Mouse (Mus musculus) liver, adult 2 months (tissue): ENCODE data around the gene Tbl1x. TPM values are rescaled to one million over a fixed set of nuclear protein-coding genes. Genes with fewer than 3 reads are reported as not detected.

Experiments
- DNase-seq: peaks from one replicate; pipeline ENCODE4 v3.0.0-alpha.2; 2011; ENCODE audit warnings: low read depth, low spot score; ENCODE audit errors: extremely low read depth
- H3K27ac ChIP-seq: fragments of 200-500 bp; replicated peaks from 2 replicates; pipeline ENCODE4 v1.5.1; 2012; ENCODE audit warnings: low read depth, mild to moderate bottlenecking, control low read depth, inconsistent platforms, low read length; ENCODE audit not compliant: insufficient read depth
- H3K27me3 ChIP-seq: fragments of 200-500 bp; 2 replicates; pipeline ENCODE4 v1.6.1; 2012; ENCODE audit warnings: mild to moderate bottlenecking, moderate library complexity, low read length, inconsistent platforms; ENCODE audit not compliant: control insufficient read depth, insufficient read depth
- H3K36me3 ChIP-seq: fragments of 200-500 bp; 2 replicates; pipeline ENCODE4 v1.6.1; 2012; ENCODE audit warnings: low read length, inconsistent platforms; ENCODE audit not compliant: control insufficient read depth, insufficient read depth
- H3K4me1 ChIP-seq: fragments of 200-500 bp; 2 replicates; pipeline ENCODE4 v1.6.1; 2011; ENCODE audit warnings: low read length; ENCODE audit not compliant: control insufficient read depth, insufficient read depth
- H3K4me3 ChIP-seq: fragments of 200-500 bp; 2 replicates; pipeline ENCODE4 v1.5.1; 2011; ENCODE audit warnings: low read depth, mild to moderate bottlenecking, control low read depth, low read length, moderate library complexity; ENCODE audit not compliant: insufficient read depth
- H3K79me2 ChIP-seq: fragments of 200-500 bp; 2 replicates; pipeline ENCODE4 v1.6.1; 2012; ENCODE audit warnings: inconsistent platforms, mild to moderate bottlenecking, low read length, moderate library complexity; ENCODE audit not compliant: control insufficient read depth, insufficient read depth
- H3K9ac ChIP-seq: fragments of 200-500 bp; 2 replicates; pipeline ENCODE4 v1.6.1; 2012; ENCODE audit warnings: low read depth, mild to moderate bottlenecking, control low read depth, inconsistent platforms, low read length
- CTCF ChIP-seq: fragments of 200-500 bp; IDR thresholded peaks from 2 replicates; pipeline ENCODE4 v1.5.1; 2011; ENCODE audit warnings: low read depth, low read length, control low read depth
- POLR2A ChIP-seq: fragments of 200-500 bp; IDR thresholded peaks from 2 replicates; pipeline ENCODE4 v1.6.1; 2011; ENCODE audit warnings: low read length, control low read depth; ENCODE audit not compliant: insufficient read depth; ENCODE audit errors: extremely low read depth
- WGBS: fragments of 180-500 bp; shearing (Covaris S2); methylation state at CpG from one replicate; pipeline ENCODE4 v1.1.7; 2018; 5-methylcytosine and 5-hydroxymethylcytosine counted together
- polyA plus RNA-seq: library from polyadenylated mRNA; depleted of rRNA; stranded (reverse); fragments of >200 nt; gene quantifications from 2 replicates; pipeline ENCODE4 v1.2.3, GENCODE M21; 2012
- total RNA-seq: library from RNA; depleted of rRNA; stranded (reverse); fragments of >200 nt; gene quantifications from 2 replicates; pipeline ENCODE4 v1.2.3, GENCODE M21; 2014

The Tbl1x gene
- total and polyA plus RNA-seq, 2 experiments: 10.2 to 16.2 TPM

DNA sequence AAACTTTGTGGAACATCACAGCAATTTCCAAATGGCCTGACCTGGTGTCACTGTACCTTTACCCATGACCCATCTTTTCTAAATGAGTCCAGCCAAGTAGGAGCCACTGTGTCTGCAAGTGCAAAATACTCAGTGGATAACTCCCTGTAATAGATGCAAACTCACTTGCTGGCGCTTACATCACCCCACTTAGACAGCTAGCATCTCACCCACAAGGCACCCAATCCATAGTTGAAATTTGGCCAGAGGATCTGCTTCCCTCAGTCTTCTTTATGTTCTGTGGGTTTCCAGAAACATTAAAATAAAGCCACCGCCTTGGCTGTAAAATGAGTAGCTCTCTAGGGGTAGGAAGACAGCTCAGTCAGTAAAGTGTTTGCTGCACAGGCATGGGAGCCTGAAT, 33.3 kb upstream of the Tbl1x start:
- Histone ChIP-seq H3K4me3 (no peak overlapping the region), H3K36me3 (no peaks in the 10 kb centered on the region), H3K9ac (no peak overlapping the region), H3K27ac (no peak overlapping the region), H3K27me3 (no peaks in the 10 kb centered on the region), H3K4me1 (peaks cover 3% of the 10 kb centered on the region; the same call in 1 of the 2 replicates), H3K79me2 (no peaks in the 10 kb centered on the region)
- peak; percentile 62 for DNase-seq
- 59% methylated on average over 2 of the region's 2 CpGs for WGBS
- TF ChIP-seq CTCF: no peak
- no peak for TF ChIP-seq POLR2A

DNA sequence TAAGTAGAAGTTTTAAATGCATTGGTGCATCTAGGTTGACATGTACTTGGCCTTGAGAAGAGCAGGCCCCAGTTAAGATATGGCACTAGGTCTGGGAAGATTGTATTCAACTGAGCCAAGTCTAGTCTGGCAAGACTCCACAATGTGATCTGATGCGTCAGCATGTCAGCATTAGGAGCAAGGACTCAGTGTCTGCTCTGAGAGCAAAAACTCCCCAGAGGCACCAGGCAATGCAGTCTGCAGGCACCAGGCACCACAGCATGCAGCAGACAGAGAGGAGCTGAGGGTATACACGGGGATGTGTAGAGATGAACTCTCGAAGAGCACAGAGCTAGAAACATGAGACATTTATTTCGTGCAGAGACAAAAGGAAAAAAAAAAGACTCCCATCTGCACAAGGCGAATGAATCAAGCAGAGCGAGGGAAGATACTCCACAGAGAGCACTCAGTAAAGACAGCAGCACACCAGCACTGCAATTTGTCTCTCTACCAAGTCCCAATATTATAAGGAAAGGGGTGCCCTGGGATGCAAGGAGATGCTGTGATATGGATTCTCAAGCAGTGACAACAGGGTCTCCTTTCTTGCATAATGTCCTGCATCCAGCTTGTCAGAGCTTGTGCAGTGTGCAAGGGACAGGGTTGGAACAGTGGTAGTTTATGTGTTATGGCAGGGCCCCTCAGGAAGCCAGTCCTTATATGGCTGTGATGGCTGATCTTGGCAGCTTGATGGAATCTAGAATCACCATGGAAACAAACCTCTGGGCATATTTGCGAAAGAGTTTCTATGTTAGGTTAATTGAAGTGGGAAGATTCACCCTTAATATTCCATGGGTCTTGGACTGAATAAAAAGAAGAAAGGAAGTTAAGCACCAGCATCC, 22.7 kb upstream of the Tbl1x start:
- Histone ChIP-seq H3K27me3 (no peaks in the 10 kb centered on the region), H3K9ac (no peak overlapping the region), H3K27ac (no peak overlapping the region), H3K4me1 (no peaks in the 10 kb centered on the region), H3K4me3 (no peak overlapping the region), H3K36me3 (no peaks in the 10 kb centered on the region), H3K79me2 (no peaks in the 10 kb centered on the region)
- DNase-seq: no peak
- no peak for TF ChIP-seq CTCF
- TF ChIP-seq POLR2A: no peak
- 73% methylated on average over 7 of the region's 7 CpGs for WGBS

DNA sequence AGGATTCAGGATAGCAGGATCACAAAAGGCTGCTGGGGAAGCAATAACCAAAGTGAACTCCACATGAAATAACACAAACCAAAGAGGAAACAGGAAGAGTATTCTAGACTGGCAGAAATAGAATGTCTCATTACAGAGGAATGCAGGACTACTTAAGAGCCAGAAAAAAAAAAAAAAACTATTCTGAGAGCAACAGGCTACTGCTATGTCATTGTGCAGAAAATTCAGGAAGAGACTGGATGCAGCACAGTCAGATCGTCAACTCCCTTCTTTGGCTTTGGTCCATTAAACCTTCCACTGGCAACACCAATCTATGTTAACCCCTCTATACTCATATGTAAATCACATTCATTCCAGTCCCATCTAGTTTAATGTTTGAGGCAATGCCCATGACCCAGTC, 20.7 kb upstream of the Tbl1x start:
- H3K27ac ChIP-seq: no peak overlapping the region
- no peaks in the 10 kb centered on the region for H3K79me2 ChIP-seq
- WGBS: 50% methylated on average over 1 of the region's 1 CpGs
- H3K4me3 ChIP-seq: no peak overlapping the region
- TF ChIP-seq POLR2A (no peak), CTCF (no peak)
- no peak for DNase-seq
- H3K36me3 ChIP-seq: no peaks in the 10 kb centered on the region
- H3K9ac ChIP-seq: no peak overlapping the region
- H3K4me1 ChIP-seq: no peaks in the 10 kb centered on the region
- no peaks in the 10 kb centered on the region for H3K27me3 ChIP-seq

DNA sequence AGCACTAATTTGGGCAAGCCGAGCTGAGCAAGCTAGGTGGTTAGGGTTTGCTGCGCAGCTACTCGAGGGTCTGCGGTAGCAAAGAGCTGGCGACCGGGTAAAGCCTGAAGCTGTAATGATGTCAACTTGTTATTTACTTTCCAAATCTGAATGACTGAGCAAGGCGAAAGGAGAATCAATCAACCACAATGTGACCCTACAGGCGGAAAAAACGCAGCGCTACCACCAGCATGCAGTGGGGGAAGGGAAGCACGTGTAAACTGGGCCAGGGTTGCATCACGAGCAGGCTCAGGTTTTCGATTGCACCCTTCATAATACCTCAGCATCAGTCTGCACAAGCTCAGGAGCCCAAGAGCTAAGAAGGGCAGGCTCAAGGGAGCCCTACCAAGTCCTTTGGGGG, 1.7 kb upstream of the Tbl1x start:
- TF ChIP-seq POLR2A (no peak), CTCF (no peak)
- Histone ChIP-seq H3K9ac (no peak overlapping the region), H3K79me2 (peaks cover 9% of the 10 kb centered on the region), H3K27ac (peak overlapping the region; percentile 86), H3K36me3 (no peaks in the 10 kb centered on the region), H3K27me3 (no peaks in the 10 kb centered on the region), H3K4me3 (no peak overlapping the region), H3K4me1 (peaks cover 3% of the 10 kb centered on the region; the same call in 1 of the 2 replicates)
- under 1% methylated on average over 13 of the region's 13 CpGs for WGBS
- DNase-seq: peak; percentile 93

DNA sequence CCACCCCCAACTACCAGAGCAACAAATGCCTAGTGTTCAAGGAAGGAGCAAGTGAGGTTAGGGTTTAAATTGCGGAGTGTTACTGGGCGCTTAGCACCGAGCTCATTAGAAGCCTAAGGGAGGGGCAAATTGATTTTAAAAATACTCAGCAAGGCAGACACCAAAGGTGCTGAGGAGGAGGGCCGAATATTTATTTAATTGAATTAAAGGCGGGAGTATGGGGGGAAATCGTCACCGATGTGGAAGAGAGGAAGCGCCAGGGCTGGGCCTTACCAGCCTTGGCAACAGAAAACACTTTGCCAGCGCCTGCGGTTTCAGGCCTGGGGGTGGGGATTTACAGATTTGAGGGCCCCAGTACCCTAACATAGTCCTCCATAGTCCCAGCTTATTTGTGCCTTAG, 1.0 kb upstream of the Tbl1x start:
- Histone ChIP-seq H3K36me3 (no peaks in the 10 kb centered on the region), H3K4me3 (no peak overlapping the region), H3K79me2 (peaks cover 9% of the 10 kb centered on the region), H3K27me3 (no peaks in the 10 kb centered on the region), H3K27ac (peak overlapping the region; percentile 86), H3K9ac (peak overlapping the region; percentile 17; the same call in 1 of the 2 replicates), H3K4me1 (peaks cover 3% of the 10 kb centered on the region; the same call in 1 of the 2 replicates)
- no peak for TF ChIP-seq CTCF
- TF ChIP-seq POLR2A: no peak
- peak; percentile 31 for DNase-seq
- WGBS: 1% methylated on average over 10 of the region's 10 CpGs
